Mouse (Mus musculus) midbrain, postnatal 0 days (tissue): ENCODE measurements around the gene Fgfr1op. TPM values are rescaled to one million over a fixed set of nuclear protein-coding genes. Genes with fewer than 3 reads are reported as not detected.

Experiments
- ATAC-seq: fragments of 200-750 bp; cut with Nextera tagmentation; 2 replicates; pipeline ENCODE4 v1.8.0; 2017; ENCODE audit warnings: moderate number of reproducible peaks, mild to moderate bottlenecking, moderate TSS enrichment, moderate library complexity; ENCODE audit not compliant: low FRiP score
- DNase-seq: peaks from one replicate; pipeline ENCODE4 v3.0.0-alpha.2; 2015; ENCODE audit warnings: low spot score
- H3K27ac ChIP-seq: fragments of 300-500 bp; sonication (generic); 2 replicates; pipeline ENCODE4 v1.5.1; 2014; ENCODE audit warnings: low read depth, mild to moderate bottlenecking, low read length, mixed read lengths
- H3K27me3 ChIP-seq: fragments of 300-500 bp; sonication (generic); 2 replicates; pipeline ENCODE4 v1.6.1; 2014; ENCODE audit warnings: low read length, control low read depth, mixed read lengths; ENCODE audit not compliant: insufficient read depth
- H3K36me3 ChIP-seq: fragments of 300-500 bp; sonication (generic); 2 replicates; pipeline ENCODE4 v1.6.1; 2014; ENCODE audit warnings: low read length, control low read depth, mixed read lengths; ENCODE audit not compliant: insufficient read depth
- H3K4me1 ChIP-seq: fragments of 300-500 bp; sonication (generic); 2 replicates; pipeline ENCODE4 v1.6.1; 2014; ENCODE audit warnings: mild to moderate bottlenecking, control low read depth, antibody characterized with exemption, low read length, mixed read lengths; ENCODE audit not compliant: insufficient read depth
- H3K4me2 ChIP-seq: fragments of 300-500 bp; sonication (generic); 2 replicates; pipeline ENCODE4 v1.6.1; 2014; ENCODE audit warnings: low read depth, mild to moderate bottlenecking, low read length, mixed read lengths; ENCODE audit not compliant: poor library complexity, severe bottlenecking
- H3K4me3 ChIP-seq: fragments of 300-500 bp; sonication (generic); 2 replicates; pipeline ENCODE4 v1.5.1; 2014; ENCODE audit warnings: low read depth, mild to moderate bottlenecking, low read length, moderate library complexity
- H3K9ac ChIP-seq: fragments of 300-500 bp; sonication (generic); replicated peaks from 2 replicates; pipeline ENCODE4 v1.6.1; 2014; ENCODE audit warnings: mild to moderate bottlenecking, low read length, moderate library complexity, mixed read lengths; ENCODE audit not compliant: poor library complexity, severe bottlenecking
- H3K9me3 ChIP-seq: fragments of 300-500 bp; sonication (generic); 2 replicates; pipeline ENCODE4 v1.6.1; 2016; ENCODE audit warnings: low read length, control low read depth
- CTCF ChIP-seq: IDR thresholded peaks from 2 replicates; pipeline ENCODE4 v1.5.1; 2016; ENCODE audit warnings: antibody characterized with exemption, mild to moderate bottlenecking
- WGBS: fragments of 180-500 bp; shearing (Covaris S2); extraction: QIAGEN DNeasy Blood & Tissue Kit; methylation state at CpG from one replicate; pipeline ENCODE4 v1.1.7; 2014; 5-methylcytosine and 5-hydroxymethylcytosine counted together
- polyA plus RNA-seq: library from polyadenylated mRNA; unstranded; fragments of >200 nt; fragmentation: Nextera tagmentation; extraction: Ambion mirVana; gene quantifications from 2 replicates; pipeline ENCODE4 v1.2.1, GENCODE M21; 2015
- total RNA-seq: library from RNA; depleted of rRNA; stranded (reverse); fragments of >200 nt; gene quantifications from 2 replicates; pipeline ENCODE4 v1.2.3, GENCODE M21; 2014

Gene Fgfr1op
- total and polyA plus RNA-seq, 2 experiments from 2014 or later: 13.2 to 16.6 TPM

GRCm38 (mm10) chr17:8209696-8210095 is 44.4 kb downstream of the Fgfr1op start:
- ATAC-seq: no peak
- Histone ChIP-seq H3K9me3 (no peaks in the 10 kb centered on the region), H3K9ac (no peak overlapping the region), H3K27ac (no peak overlapping the region), H3K36me3 (no peaks in the 10 kb centered on the region), H3K27me3 (no peaks in the 10 kb centered on the region), H3K4me3 (no peak overlapping the region), H3K4me2 (no peak overlapping the region), H3K4me1 (no peaks in the 10 kb centered on the region)
- 90% methylated on average over 2 of the region's 2 CpGs for WGBS
- no peak for DNase-seq
- TF ChIP-seq CTCF: no peak

- DNase-seq: no peak
- Histone ChIP-seq H3K27ac (no peak overlapping the region), H3K4me2 (no peak overlapping the region), H3K9ac (no peak overlapping the region), H3K4me1 (no peaks in the 10 kb centered on the region), H3K36me3 (no peaks in the 10 kb centered on the region), H3K27me3 (no peaks in the 10 kb centered on the region), H3K9me3 (no peaks in the 10 kb centered on the region), H3K4me3 (no peak overlapping the region)
- no peak for TF ChIP-seq CTCF
- no peak for ATAC-seq
- WGBS: 58% methylated on average over 3 of the region's 3 CpGs
Measured at GRCm38 (mm10) chr17:8210170-8210569, 44.9 kb downstream of the Fgfr1op start.

GRCm38 (mm10) chr17:8210675-8211074 is 45.4 kb downstream of the Fgfr1op start:
- Histone ChIP-seq H3K36me3 (no peaks in the 10 kb centered on the region), H3K4me1 (no peaks in the 10 kb centered on the region), H3K27me3 (no peaks in the 10 kb centered on the region), H3K27ac (no peak overlapping the region), H3K9me3 (no peaks in the 10 kb centered on the region), H3K4me2 (no peak overlapping the region), H3K9ac (no peak overlapping the region), H3K4me3 (no peak overlapping the region)
- ATAC-seq (no peak), DNase-seq (no peak)
- WGBS: 79% methylated on average over 10 of the region's 10 CpGs
- no peak for TF ChIP-seq CTCF

- Histone ChIP-seq H3K27ac (no peak overlapping the region), H3K9me3 (no peaks in the 10 kb centered on the region), H3K4me3 (no peak overlapping the region), H3K36me3 (no peaks in the 10 kb centered on the region), H3K9ac (no peak overlapping the region), H3K4me2 (no peak overlapping the region), H3K4me1 (no peaks in the 10 kb centered on the region), H3K27me3 (no peaks in the 10 kb centered on the region)
- DNase-seq (no peak), ATAC-seq (no peak)
- TF ChIP-seq CTCF: no peak
- 88% methylated on average over 6 of the region's 6 CpGs for WGBS
Measured at GRCm38 (mm10) chr17:8211399-8211798, 46.1 kb downstream of the Fgfr1op start.

- ATAC-seq (no peak), DNase-seq (no peak)
- Histone ChIP-seq H3K4me3 (no peak overlapping the region), H3K27ac (no peak overlapping the region), H3K9ac (no peak overlapping the region), H3K4me2 (no peak overlapping the region), H3K36me3 (no peaks in the 10 kb centered on the region), H3K4me1 (no peaks in the 10 kb centered on the region), H3K27me3 (no peaks in the 10 kb centered on the region), H3K9me3 (no peaks in the 10 kb centered on the region)
- no peak for TF ChIP-seq CTCF
- WGBS: 96% methylated on average over 1 of the region's 1 CpGs
Measured at GRCm38 (mm10) chr17:8214369-8214768, 49.1 kb downstream of the Fgfr1op start.

GRCm38 (mm10) chr17:8215016-8215745 is 49.9 kb downstream of the Fgfr1op start:
- ATAC-seq: no peak
- Histone ChIP-seq H3K27me3 (no peaks in the 10 kb centered on the region), H3K4me1 (no peaks in the 10 kb centered on the region), H3K4me2 (no peak overlapping the region), H3K27ac (no peak overlapping the region), H3K9ac (no peak overlapping the region), H3K4me3 (no peak overlapping the region), H3K36me3 (no peaks in the 10 kb centered on the region), H3K9me3 (no peaks in the 10 kb centered on the region)
- TF ChIP-seq CTCF: no peak
- no peak for DNase-seq
- WGBS: 88% methylated on average over 12 of the region's 12 CpGs
